ENCODE assay signal across 16 mouse cellular contexts in the genomic region with DNA sequence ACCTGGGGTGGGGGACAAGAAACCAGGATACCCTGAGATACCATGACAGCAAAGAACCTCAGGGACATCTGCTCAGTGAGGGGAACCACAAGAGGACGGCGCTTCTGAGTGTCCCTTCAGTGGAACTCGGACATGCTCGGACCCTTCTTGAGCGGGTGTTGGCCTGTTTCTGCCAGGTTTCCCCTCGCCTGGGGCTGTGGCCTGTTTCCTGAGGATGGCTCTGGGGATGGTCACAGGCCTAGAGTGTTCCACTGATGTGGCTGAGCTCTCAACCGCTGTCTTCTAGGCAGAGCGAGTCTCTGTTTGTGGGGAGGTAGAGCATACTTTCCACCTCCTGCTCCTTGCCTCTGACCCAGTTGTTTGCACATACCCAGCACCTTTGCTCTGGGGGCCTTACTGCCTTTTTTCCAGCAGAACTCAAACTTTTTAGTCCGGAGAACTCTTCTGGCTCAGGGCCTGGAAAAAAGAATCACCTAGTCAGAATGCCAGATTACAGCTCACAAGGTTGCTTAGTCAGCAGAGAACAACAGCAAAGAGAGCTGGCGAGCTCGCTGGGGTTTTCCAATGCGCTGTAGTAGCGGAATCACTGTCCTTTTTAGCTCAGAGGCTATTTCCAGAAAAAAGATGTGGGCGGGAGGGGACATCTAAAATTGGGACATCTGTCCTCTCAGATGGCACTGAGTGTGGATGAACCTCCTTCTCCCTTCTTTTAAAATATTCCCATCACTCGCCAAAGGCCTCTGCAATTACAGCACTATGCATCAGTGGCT.
DNase-seq lines count a peak whose midpoint lies in the region; ATAC-seq and TF ChIP-seq lines count a peak whose summit lies in the region.
"Had no signal": no experiment of that assay in that cellular context is flagged by ENCODE, and none has a peak within 500 bp of the region (broad histone marks: within the 10 kb centered on the region; RNA-seq: fewer than 3 reads in every experiment).

No protein-coding gene starts in this region.

- no peak for ATAC-seq in forebrain, embryonic 11.5 days (replicated peaks; ENCODE audit: low FRiP score)
- ATAC-seq: intestine, embryonic 16.5 days; midbrain, embryonic 15.5 days; Patski had no signal

- TF ChIP-seq CTCF in brain, embryonic 14.5 days (IDR thresholded peaks at IDR 0.05; ENCODE audit: borderline replicate concordance, extremely low read depth, insufficient read depth, insufficient read length): no peak

- no peaks in the 10 kb centered on the region for H3K36me3 ChIP-seq in forebrain, embryonic 11.5 days (ENCODE audit: control insufficient read depth, insufficient read depth, low read length)
- H3K36me3 ChIP-seq: midbrain, embryonic 15.5 days; neural tube, embryonic 12.5 days had no signal

- H3K9ac ChIP-seq in forebrain, embryonic 11.5 days (ENCODE audit: low read length): no peak overlapping the region
- H3K9ac ChIP-seq: midbrain, embryonic 15.5 days; neural tube, embryonic 12.5 days had no signal

- H3K4me3 ChIP-seq in forebrain, embryonic 11.5 days (ENCODE audit: low read depth, low read length): no peak overlapping the region
- H3K4me3 ChIP-seq: midbrain, embryonic 15.5 days; neural tube, embryonic 12.5 days had no signal

- no peaks in the 10 kb centered on the region for H3K4me1 ChIP-seq in forebrain, embryonic 11.5 days (replicated peaks; ENCODE audit: control insufficient read depth, insufficient read depth, low read length)
- H3K4me1 ChIP-seq: midbrain, embryonic 15.5 days; neural tube, embryonic 12.5 days had no signal

- H3K9me3 ChIP-seq in forebrain, embryonic 11.5 days (ENCODE audit: control insufficient read depth, low read length): no peaks in the 10 kb centered on the region
- H3K9me3 ChIP-seq: midbrain, embryonic 15.5 days; neural tube, embryonic 12.5 days had no signal

- H3K27me3 ChIP-seq in forebrain, embryonic 11.5 days (ENCODE audit: control insufficient read depth, insufficient read depth, low read length): no peaks in the 10 kb centered on the region
- H3K27me3 ChIP-seq: CH12.LX; midbrain, embryonic 15.5 days; neural tube, embryonic 12.5 days; Patski had no signal

- peak; percentile 33 to 39 for DNase-seq in layer of hippocampus, adult 8-10 months (ENCODE audit: low spot score in 2 of 2)
- no peak for DNase-seq in layer of hippocampus, postnatal 25 days (ENCODE audit: extremely low spot score in 1 of 2, low spot score in 1 of 2)
- peak; percentile 26 for DNase-seq in brain, embryonic 14.5 days (ENCODE audit: low read depth)
- peak; percentile 32 to 46 for DNase-seq in frontal cortex, postnatal 14 days (ENCODE audit: low spot score in 2 of 2)
- DNase-seq in right cerebral cortex, adult 2 months (ENCODE audit: low spot score in 2 of 2): peak; percentile 51 to 73
- DNase-seq in cerebellum, adult 8-10 months: no peak
- DNase-seq in forebrain, embryonic 11.5 days (ENCODE audit: low spot score): no peak
- DNase-seq: cerebellum, adult 11 months; embryo, embryonic 11 days; thymus, postnatal 4 days had no signal

- no peak for TF ChIP-seq POLR2A in brain, embryonic 14.5 days (IDR thresholded peaks at IDR 0.05; ENCODE audit: borderline replicate concordance, extremely low read depth, insufficient read depth, insufficient read length, poor library complexity, severe bottlenecking)

- H3K4me2 ChIP-seq in forebrain, embryonic 11.5 days (ENCODE audit: low read depth, low read length, severe bottlenecking): no peak overlapping the region
- H3K4me2 ChIP-seq: midbrain, embryonic 15.5 days; neural tube, embryonic 12.5 days had no signal

- H3K27ac ChIP-seq in forebrain, embryonic 11.5 days (ENCODE audit: low read depth, low read length): no peak overlapping the region
- H3K27ac ChIP-seq: macrophage; midbrain, embryonic 15.5 days; neural tube, embryonic 12.5 days had no signal

- WGBS in forebrain, embryonic 11.5 days: 86% methylated on average over 15 of the region's 15 CpGs

Comparison
In these comparisons a context has a peak if more than half of its experiments do, and no peak if none do; other contexts are left out.
1. DNase-seq: peak in layer of hippocampus, adult 8-10 months (2 of 2), brain, embryonic 14.5 days (single experiment), frontal cortex, postnatal 14 days (2 of 2) and right cerebral cortex, adult 2 months (2 of 2); none in layer of hippocampus, postnatal 25 days (0 of 2), cerebellum, adult 8-10 months (single experiment) and forebrain, embryonic 11.5 days (single experiment).